Mouse (Mus musculus) E14TG2a.4 (cell line): ENCODE results near the gene Cdh22.

Experiments
- CTCF ChIP-seq: conservative IDR thresholded peaks from 2 replicates; pipeline ENCODE4 v1.5.1; 2014; ENCODE audit warnings: low read length
- NANOG ChIP-seq: IDR thresholded peaks from 2 replicates; pipeline ENCODE4 v1.6.1; 2014; ENCODE audit warnings: borderline replicate concordance, low read length, mixed read lengths
- POU5F1 ChIP-seq: IDR thresholded peaks from 2 replicates; pipeline ENCODE4 v1.6.1; 2014; ENCODE audit warnings: low read length, borderline replicate concordance

DNA sequence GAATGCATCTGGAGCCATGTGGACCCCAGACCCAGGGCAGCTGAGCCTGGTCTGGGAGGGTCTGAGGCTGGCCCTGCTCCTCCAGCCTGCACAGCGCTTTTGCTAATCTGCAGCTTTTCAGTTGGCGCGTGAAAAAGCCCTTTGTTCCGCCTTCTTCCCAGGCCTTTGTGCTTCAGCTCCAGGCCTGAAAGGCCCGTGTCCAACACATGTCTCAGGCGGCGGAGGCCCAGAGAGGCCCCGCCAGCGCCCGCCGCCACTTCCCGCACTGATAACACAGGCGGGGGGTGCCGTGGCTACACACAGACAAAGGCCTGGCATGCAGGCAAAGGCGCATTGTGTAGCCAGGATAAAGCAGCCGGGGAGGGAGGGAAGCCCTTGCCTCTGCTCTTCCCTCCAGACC lies 98.6 kb downstream of the Cdh22 start:
- TF ChIP-seq CTCF: no peak
- TF ChIP-seq POU5F1: no peak
- no peak for TF ChIP-seq NANOG
